ENCODE assay signal across 8 mouse cellular contexts in the genomic region with DNA sequence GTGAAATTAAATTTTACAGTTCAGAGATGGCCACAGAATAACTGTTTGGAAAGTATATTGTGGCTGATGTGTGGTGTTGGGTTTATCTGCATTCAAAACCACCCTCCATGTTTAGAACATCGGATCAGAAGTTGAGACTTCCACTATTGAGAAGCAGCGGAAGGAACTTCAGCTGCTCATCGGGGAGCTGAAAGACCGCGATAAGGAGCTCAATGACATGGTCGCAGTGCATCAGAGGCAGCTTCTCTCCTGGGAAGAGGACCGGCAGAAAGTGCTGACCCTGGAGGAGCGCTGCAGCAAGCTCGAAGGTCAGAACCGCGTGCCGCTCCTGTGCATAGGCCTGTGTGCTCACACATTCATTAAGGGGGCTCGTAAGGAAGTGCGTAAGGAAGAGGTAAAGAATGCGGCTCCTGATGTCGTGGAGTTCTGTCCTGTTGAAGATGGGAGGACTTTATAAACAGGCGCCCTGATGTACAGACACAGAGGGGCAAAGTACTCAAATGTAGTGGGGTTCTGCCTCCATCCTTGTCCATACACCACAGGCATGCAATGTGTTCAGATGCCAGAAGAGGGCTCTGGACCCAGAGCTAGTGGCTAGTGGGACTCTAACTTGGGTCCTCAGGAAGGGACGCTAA. TPM values are rescaled to one million over a fixed set of nuclear protein-coding genes. Genes with fewer than 3 reads are reported as not detected.
DNase-seq lines count a peak whose midpoint lies in the region; ATAC-seq and TF ChIP-seq lines count a peak whose summit lies in the region.

No protein-coding gene starts in this region.

- WGBS in hindbrain, postnatal 0 days: 38% methylated on average over 18 of the region's 18 CpGs
- 38% methylated on average over 18 of the region's 18 CpGs for WGBS in hindbrain, embryonic 12.5 days

- DNase-seq in hindbrain, postnatal 0 days (ENCODE audit: low spot score): peak; percentile 54
- DNase-seq in c-Kit-positive CD71-negative TER-119-negative erythroid progenitor cells, embryonic 14.5 days (ENCODE audit: low read depth): peak; percentile 45
- DNase-seq in kidney, postnatal 4 days: peak; percentile 41 to 60
- no peak for DNase-seq in urinary bladder, adult 2 months (ENCODE audit: low spot score)
- DNase-seq in right cerebral cortex, adult 18-20 months: no peak

- H3K4me1 ChIP-seq in hindbrain, postnatal 0 days (ENCODE audit: insufficient read depth, low read length): no peaks in the 10 kb centered on the region
- peaks cover 4% of the 10 kb centered on the region; the same call in 1 of the 2 replicates for H3K4me1 ChIP-seq in hindbrain, embryonic 12.5 days
- H3K4me1 ChIP-seq in ES-Bruce4 (ENCODE audit: control insufficient read depth, insufficient read depth, low read length): no peaks in the 10 kb centered on the region

- no peak overlapping the region for H3K9ac ChIP-seq in hindbrain, postnatal 0 days (replicated peaks; ENCODE audit: low read length)
- H3K9ac ChIP-seq in hindbrain, embryonic 12.5 days: no peak overlapping the region
- H3K9ac ChIP-seq in ES-Bruce4 (ENCODE audit: low read depth, poor library complexity, severe bottlenecking): peak overlapping the region; percentile 11; the same call in 1 of the 2 replicates

- H3K27ac ChIP-seq in hindbrain, postnatal 0 days: no peak overlapping the region
- H3K27ac ChIP-seq in hindbrain, embryonic 12.5 days: no peak overlapping the region
- H3K27ac ChIP-seq in ES-Bruce4 (ENCODE audit: insufficient read depth, low read length): no peak overlapping the region

- no peaks in the 10 kb centered on the region for H3K36me3 ChIP-seq in hindbrain, postnatal 0 days (ENCODE audit: insufficient read depth, low read length)
- H3K36me3 ChIP-seq in hindbrain, embryonic 12.5 days: no peaks in the 10 kb centered on the region
- H3K36me3 ChIP-seq in ES-Bruce4 (ENCODE audit: control insufficient read depth, insufficient read depth, low read length, poor library complexity, severe bottlenecking): no peaks in the 10 kb centered on the region

- H3K4me2 ChIP-seq in hindbrain, postnatal 0 days (ENCODE audit: low read depth, low read length): no peak overlapping the region
- no peak overlapping the region for H3K4me2 ChIP-seq in hindbrain, embryonic 12.5 days (replicated peaks)

- TF ChIP-seq EP300 in ES-Bruce4 (IDR thresholded peaks at IDR 0.05; ENCODE audit: insufficient read depth, low read depth, low read length): no peak

- H3K9me3 ChIP-seq in hindbrain, postnatal 0 days (ENCODE audit: low read length): no peaks in the 10 kb centered on the region
- H3K9me3 ChIP-seq in hindbrain, embryonic 12.5 days (replicated peaks): no peaks in the 10 kb centered on the region
- H3K9me3 ChIP-seq in ES-Bruce4 (replicated peaks; ENCODE audit: control insufficient read depth, insufficient read depth, low read length, poor library complexity, severe bottlenecking): no peaks in the 10 kb centered on the region

- TF ChIP-seq POLR2A in ES-Bruce4 (IDR thresholded peaks at IDR 0.05; ENCODE audit: insufficient read depth, low read length): no peak

- no peaks in the 10 kb centered on the region for H3K27me3 ChIP-seq in hindbrain, postnatal 0 days (ENCODE audit: insufficient read depth, low read length)
- no peaks in the 10 kb centered on the region for H3K27me3 ChIP-seq in hindbrain, embryonic 12.5 days
- H3K27me3 ChIP-seq in ES-Bruce4 (ENCODE audit: control insufficient read depth, insufficient read depth, low read length, poor library complexity, severe bottlenecking): no peaks in the 10 kb centered on the region

- peak; percentile 68 for TF ChIP-seq CTCF in hindbrain, postnatal 0 days (IDR thresholded peaks at IDR 0.05; ENCODE audit: low read depth)
- TF ChIP-seq CTCF in ES-Bruce4 (IDR thresholded peaks at IDR 0.05; ENCODE audit: low read depth, low read length): peak; percentile 67

- no peak for ATAC-seq in hindbrain, postnatal 0 days
- ATAC-seq in hindbrain, embryonic 12.5 days (ENCODE audit: low FRiP score): no peak
- ATAC-seq in inflammation-experienced regulatory T-cells, adult 6 months: no peak

- H3K4me3 ChIP-seq in hindbrain, postnatal 0 days (ENCODE audit: low read length): no peak overlapping the region
- no peak overlapping the region for H3K4me3 ChIP-seq in hindbrain, embryonic 12.5 days
- peak overlapping the region; percentile 36; the same call in 1 of the 2 replicates for H3K4me3 ChIP-seq in ES-Bruce4 (ENCODE audit: low read depth, low read length)

RNA-seq across cellular contexts. Expression of a gene that starts 3.6 kb away (rescaled TPM):
- total RNA-seq in hindbrain, postnatal 0 days (2014; rRNA removed): 1.1 and 2.0 TPM in 2 replicates
- 4.8 and 5.5 TPM in 2 replicates for polyA plus RNA-seq in hindbrain, postnatal 0 days (2015; fragmentation: Nextera tagmentation; extraction: Ambion mirVana)
- 5.3 and 7.4 TPM in 2 replicates for polyA plus RNA-seq in hindbrain, embryonic 12.5 days (2016; fragmentation: Nextera tagmentation; extraction: Ambion mirVana)
- 4.1 and 5.4 TPM in 2 replicates for polyA plus RNA-seq in ES-Bruce4 (2011; ENCODE audit: insufficient read depth, insufficient read length, low read depth, missing spikeins)
- 10.9 and 15.4 TPM in 2 replicates for polyA plus RNA-seq in urinary bladder, adult 2 months (2012; rRNA removed)
- polyA plus RNA-seq in inflammation-experienced regulatory T-cells, adult 6 months (2017; shearing (Covaris generic)): 10 to 100 TPM in 1 of 3 experiments, 1 to 10 TPM in 2; 6.2 to 16.6 (median 8.1) TPM

RNA-seq across cellular contexts. Expression of a gene that starts 6.9 kb away (rescaled TPM):
- total RNA-seq in hindbrain, postnatal 0 days (2014; rRNA removed): 0.37 TPM in 1 of 2 replicates, not detected in the other
- polyA plus RNA-seq in hindbrain, postnatal 0 days (2015; fragmentation: Nextera tagmentation; extraction: Ambion mirVana): 2.2 and 3.2 TPM in 2 replicates
- polyA plus RNA-seq in hindbrain, embryonic 12.5 days (2016; fragmentation: Nextera tagmentation; extraction: Ambion mirVana): 3.4 and 4.0 TPM in 2 replicates
- polyA plus RNA-seq in ES-Bruce4 (2011; ENCODE audit: insufficient read depth, insufficient read length, low read depth, missing spikeins): 1.8 and 2.7 TPM in 2 replicates
- 2.3 and 2.8 TPM in 2 replicates for polyA plus RNA-seq in urinary bladder, adult 2 months (2012; rRNA removed)
- polyA plus RNA-seq in inflammation-experienced regulatory T-cells, adult 6 months (2017; shearing (Covaris generic)): 1 to 10 TPM in 2 of 3 experiments, not detected in 1; 4.9 to 5.1 TPM

RNA-seq across cellular contexts. Expression of a gene that starts 27.1 kb away (rescaled TPM):
- total RNA-seq in hindbrain, postnatal 0 days (2014; rRNA removed): 12.7 and 16.7 TPM in 2 replicates
- polyA plus RNA-seq in hindbrain, postnatal 0 days (2015; fragmentation: Nextera tagmentation; extraction: Ambion mirVana): 123 and 136 TPM in 2 replicates
- polyA plus RNA-seq in hindbrain, embryonic 12.5 days (2016; fragmentation: Nextera tagmentation; extraction: Ambion mirVana): 153 and 180 TPM in 2 replicates
- 143 and 159 TPM in 2 replicates for polyA plus RNA-seq in ES-Bruce4 (2011; ENCODE audit: insufficient read depth, insufficient read length, low read depth, missing spikeins)
- polyA plus RNA-seq in urinary bladder, adult 2 months (2012; rRNA removed): 36.5 and 38.1 TPM in 2 replicates
- 10 to 100 TPM; 60.1 to 83.1 (median 71.9) TPM for polyA plus RNA-seq in inflammation-experienced regulatory T-cells, adult 6 months (2017; shearing (Covaris generic))

RNA-seq across cellular contexts. Expression of a gene that starts 39.4 kb away (rescaled TPM):
- 46.9 and 65.5 TPM in 2 replicates for total RNA-seq in hindbrain, postnatal 0 days (2014; rRNA removed)
- polyA plus RNA-seq in hindbrain, postnatal 0 days (2015; fragmentation: Nextera tagmentation; extraction: Ambion mirVana): 32.6 and 33.9 TPM in 2 replicates
- 14.4 and 20.4 TPM in 2 replicates for polyA plus RNA-seq in hindbrain, embryonic 12.5 days (2016; fragmentation: Nextera tagmentation; extraction: Ambion mirVana)
- 17.4 and 24.6 TPM in 2 replicates for polyA plus RNA-seq in ES-Bruce4 (2011; ENCODE audit: insufficient read depth, insufficient read length, low read depth, missing spikeins)
- 53.9 and 54.0 TPM in 2 replicates for polyA plus RNA-seq in urinary bladder, adult 2 months (2012; rRNA removed)
- polyA plus RNA-seq in inflammation-experienced regulatory T-cells, adult 6 months (2017; shearing (Covaris generic)): 10 to 100 TPM in 2 of 3 experiments, 1 to 10 TPM in 1; 5.9 to 20.1 (median 14.8) TPM

RNA-seq across cellular contexts. Expression of a gene that starts 54.3 kb away (rescaled TPM):
- 0.83 and 1.4 TPM in 2 replicates for total RNA-seq in hindbrain, postnatal 0 days (2014; rRNA removed)
- 0.63 and 0.88 TPM in 2 replicates for polyA plus RNA-seq in hindbrain, postnatal 0 days (2015; fragmentation: Nextera tagmentation; extraction: Ambion mirVana)
- 0.18 and 0.50 TPM in 2 replicates for polyA plus RNA-seq in hindbrain, embryonic 12.5 days (2016; fragmentation: Nextera tagmentation; extraction: Ambion mirVana)
- polyA plus RNA-seq in ES-Bruce4 (2011; ENCODE audit: insufficient read depth, insufficient read length, low read depth, missing spikeins): not detected in 2 replicates
- 8.4 and 9.0 TPM in 2 replicates for polyA plus RNA-seq in urinary bladder, adult 2 months (2012; rRNA removed)
- polyA plus RNA-seq in inflammation-experienced regulatory T-cells, adult 6 months (2017; shearing (Covaris generic)): not detected

Comparison
In these comparisons a context has a peak if more than half of its experiments do, and no peak if none do; other contexts are left out.
1. DNase-seq: peak in hindbrain, postnatal 0 days (single experiment), c-Kit-positive CD71-negative TER-119-negative erythroid progenitor cells, embryonic 14.5 days (single experiment) and kidney, postnatal 4 days (2 of 2); none in urinary bladder, adult 2 months (single experiment) and right cerebral cortex, adult 18-20 months (single experiment).